Mouse (Mus musculus): ENCODE measurements around the gene Mrpl2.

The Mrpl2 gene

DNA sequence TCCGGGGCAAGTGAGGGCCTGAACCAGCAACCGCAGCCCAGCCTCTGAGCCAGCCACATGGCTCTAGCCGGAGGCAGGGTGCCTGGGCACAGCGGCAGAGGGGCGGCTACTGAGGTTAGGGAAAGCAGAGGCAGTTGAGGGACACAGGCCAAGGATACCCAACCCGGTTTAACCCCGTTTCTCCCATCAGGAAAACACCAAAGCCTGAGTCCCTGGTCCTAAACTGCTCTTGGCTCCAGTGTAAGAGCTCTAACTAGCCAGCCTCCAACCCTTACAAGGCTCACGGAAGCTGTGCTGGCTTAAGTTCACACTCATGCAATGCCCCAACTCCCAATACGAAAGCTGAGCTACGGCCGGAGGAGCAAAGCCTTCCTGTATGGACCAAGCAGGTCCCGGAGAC is 21.4 kb upstream of the Mrpl2 start:
- in situ Hi-C loops (cut with MboI, MseI) = no loop called here

DNA sequence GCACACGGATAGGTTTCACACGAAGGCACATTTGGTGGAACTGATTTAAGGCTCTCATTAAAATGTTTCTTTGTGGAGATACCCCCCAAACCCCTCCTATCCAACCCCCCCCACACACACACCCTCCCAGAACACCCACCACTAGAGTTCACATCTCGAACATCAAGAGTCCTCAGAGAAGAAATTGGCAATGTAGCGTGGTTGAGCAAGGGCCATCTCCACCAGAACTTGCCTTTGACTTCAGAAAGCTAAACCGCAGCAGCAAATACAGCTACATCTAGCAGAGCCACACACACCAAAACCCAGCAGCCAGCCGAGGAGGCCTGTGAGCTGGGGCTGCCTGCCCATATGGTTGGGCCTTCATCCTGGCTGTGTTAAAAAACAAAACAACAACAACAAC is 18.6 kb upstream of the Mrpl2 start:
- in situ Hi-C loops (cut with MboI, MseI) = no loop called here

DNA sequence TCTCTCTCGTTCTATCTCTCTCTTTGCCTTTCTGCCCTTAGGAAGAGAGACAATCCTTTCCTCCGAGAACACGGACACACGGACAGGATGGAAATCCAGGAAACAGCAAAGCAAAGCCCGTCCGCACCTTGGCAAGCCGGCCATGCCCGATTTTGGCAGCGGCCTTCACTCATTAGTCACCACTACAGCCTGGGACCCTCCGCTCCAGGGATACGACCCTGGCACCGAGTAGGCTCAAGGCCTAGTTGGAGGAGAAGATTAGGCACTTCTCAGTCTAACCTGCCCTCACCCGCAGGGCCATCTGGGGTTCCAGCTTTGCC is 17.6 kb upstream of the Mrpl2 start:
- in situ Hi-C loops (cut with MboI, MseI) = no loop called here

DNA sequence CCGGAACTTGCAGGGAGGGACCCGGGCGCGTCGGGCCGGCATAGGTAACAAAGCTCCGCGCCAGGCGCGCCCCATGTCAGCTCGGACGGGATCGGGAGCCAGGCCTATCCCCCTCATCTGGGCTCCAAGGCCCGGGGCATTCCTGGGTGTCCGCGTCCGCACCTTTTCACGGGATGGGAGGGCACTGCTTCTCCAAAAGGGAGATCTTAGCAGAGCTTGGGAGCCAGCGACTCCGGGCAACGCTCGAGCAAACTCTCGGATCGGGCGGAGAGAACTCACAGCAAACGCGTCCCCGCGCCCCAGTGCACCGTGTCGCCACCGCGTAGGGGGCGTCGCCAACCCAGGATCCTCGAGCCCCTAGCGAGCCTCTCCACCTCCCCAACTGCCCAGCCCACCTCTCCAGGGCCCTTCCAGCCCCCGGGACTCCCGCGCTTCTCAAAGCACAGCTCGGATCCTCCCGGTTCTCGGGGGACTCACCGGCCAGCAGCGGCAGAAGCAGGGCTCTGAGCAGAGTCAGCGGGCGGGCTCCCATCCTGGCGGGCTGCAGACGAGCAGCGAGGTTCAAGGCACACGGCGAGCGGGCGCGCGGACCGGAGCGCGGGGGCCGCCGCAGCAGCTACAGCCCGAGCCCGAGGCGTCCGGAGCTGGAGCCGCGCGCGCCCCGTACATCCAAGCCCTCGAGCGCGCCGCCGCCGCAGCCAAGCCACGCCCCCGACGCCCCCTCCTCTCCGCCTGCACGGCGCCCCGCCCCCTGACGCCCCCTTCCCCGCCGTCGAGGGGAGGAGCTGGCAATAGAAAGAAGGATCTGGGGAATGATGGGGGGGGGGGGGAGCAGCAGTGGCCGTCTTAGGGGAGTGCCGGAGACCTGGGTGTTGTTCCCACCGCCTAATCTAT is 17.0 kb upstream of the Mrpl2 start, which contains the start of gene Ptk7:
TSS of gene Ptk7 (minus strand) at position 714 of the 894 bp plus-strand sequence.
- in situ Hi-C loops (cut with MboI, MseI) = no loop called here

DNA sequence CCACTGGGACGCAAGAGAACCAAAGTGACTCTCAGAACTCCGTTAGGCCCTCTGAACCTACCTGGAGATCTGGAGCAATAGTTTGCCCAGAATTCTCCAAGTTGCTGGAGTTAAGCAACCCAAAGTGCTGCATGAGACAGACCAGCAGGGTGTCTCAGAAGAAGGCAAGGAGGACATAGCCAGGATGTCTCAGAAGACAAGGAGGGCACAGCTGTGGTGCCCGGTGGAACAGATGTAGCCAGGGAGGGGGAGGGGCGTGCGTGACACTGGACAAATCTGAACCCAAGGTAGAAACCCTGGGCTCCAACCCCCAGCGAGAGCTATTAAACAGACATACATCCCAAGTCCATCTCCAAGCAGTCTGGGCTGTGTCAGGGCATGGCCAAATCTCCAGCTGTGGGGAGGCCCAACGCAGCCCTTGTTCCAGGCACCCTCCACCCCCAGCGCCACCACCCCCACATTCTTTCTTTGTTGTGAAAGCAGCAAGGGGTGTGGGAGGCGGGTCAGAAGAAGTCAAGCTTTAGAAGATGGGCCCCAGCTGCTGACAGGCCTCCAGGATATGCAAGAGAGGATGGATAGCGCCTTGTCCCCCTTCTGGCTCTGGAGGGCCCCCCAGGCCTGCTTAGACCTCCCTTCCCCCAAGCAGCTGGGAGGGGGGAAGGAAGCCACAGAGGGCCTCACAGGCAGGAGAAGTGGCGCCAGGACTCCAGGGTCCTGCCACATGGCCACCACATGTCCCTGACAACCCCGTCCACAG is 16.2 kb upstream of the Mrpl2 start:
- in situ Hi-C loops (cut with MboI, MseI) = no loop called here

DNA sequence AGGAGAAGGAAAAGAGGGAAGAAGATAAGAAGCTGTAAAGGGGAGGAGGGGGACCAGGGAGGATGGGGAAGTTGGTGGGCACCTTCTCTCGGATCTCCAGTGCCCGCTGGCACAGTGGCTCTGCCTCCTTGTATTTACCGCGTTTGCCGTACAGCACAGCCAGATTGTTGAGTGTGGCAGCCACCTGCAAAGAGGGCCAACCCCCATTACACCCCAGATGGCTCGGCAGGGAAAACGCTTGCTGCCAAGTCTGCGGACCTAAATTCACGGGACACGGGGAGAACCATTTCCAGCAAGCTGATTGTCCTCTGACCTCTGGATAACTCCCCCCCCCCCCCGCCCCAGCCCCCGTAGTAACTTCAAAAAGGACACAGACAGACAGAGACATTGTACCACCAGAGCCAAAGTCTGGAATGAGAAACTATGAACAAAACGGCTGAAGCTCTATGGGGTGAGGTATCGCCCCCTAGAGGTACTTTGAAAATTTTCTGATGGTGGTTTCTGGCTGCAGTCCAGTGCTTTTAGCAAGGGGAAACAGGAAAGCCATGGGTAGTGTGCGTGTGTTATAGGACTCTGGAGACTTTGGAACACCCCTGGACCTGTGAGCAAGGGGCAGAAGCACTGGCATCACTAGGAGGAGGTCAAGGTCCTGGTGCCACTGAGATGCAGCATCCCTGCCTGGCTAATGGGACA is 9.1 kb upstream of the Mrpl2 start:
- in situ Hi-C loops (cut with MboI, MseI) = no loop called here

DNA sequence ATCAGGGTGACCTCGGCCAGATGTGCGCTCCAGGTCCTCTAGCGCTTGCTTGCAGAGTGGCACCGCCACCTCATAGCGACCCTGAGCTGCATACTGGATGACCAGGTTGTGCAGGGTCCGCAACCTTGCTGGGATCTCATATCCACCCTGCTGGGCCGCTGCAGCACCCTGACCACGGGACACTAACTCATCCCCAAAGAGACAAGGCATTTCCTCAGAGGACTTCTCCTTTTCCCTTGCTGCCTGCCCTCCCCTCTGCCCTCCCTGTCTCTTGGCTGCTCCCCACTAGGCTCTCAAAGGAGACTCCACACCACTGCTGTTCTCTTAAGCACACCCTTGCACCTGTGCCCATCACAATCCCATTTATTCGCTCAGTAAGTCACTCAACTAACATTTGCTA is 6.1 kb upstream of the Mrpl2 start:
- in situ Hi-C loops (cut with MboI, MseI) = no loop called here

DNA sequence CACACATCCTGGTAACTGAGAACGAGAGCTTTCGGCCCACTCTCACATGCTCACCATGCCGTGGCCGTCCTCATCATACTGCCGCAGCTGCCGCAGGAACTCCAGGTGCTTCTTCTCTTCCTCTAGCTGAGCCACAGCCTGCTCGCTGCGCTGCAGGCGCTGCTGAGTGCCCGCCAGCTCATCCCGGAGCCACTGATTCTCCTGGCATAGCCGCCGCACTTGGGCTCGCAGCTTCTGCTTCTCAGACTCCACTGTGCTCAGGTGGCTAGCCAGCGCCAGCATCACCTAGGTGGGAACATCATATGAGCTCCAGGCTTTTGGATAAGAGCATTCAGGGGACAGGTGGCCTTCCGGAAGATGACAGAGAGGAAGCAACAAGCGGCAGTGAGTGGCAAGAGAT is 4.0 kb upstream of the Mrpl2 start:
- in situ Hi-C loops (cut with MboI, MseI) = no loop called here

DNA sequence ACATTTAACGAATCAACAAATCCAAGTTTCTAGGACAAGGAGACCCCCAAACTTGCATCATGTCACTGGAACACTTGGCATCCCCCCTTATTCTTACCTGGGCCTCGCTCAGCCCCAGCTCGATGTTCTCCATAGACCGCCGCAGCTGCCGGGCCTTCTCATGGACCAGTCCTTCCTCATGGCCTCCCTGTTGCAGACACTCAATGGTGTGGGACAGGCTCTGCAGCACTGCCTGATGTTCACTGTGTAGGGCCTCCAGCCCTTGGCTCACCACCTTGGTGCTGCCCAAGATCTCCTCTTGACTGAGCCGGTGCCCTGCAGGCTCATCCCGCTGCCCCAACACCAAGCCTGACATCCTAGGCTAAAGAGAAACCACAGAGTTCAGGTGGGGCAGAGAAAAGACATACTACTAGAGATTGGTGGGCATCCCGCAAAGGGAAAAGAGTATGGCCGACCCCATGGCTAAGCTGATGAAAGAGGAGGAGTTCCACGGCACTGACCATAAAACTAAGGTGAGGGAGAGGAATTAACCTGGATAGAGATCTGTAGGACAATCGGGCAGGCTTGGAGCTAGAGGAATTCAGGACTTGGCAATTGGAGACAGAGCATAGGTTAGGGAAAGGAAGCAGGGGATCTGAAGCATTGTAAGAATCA is 1.8 kb upstream of the Mrpl2 start:
- in situ Hi-C loops (cut with MboI, MseI) = no loop called here

DNA sequence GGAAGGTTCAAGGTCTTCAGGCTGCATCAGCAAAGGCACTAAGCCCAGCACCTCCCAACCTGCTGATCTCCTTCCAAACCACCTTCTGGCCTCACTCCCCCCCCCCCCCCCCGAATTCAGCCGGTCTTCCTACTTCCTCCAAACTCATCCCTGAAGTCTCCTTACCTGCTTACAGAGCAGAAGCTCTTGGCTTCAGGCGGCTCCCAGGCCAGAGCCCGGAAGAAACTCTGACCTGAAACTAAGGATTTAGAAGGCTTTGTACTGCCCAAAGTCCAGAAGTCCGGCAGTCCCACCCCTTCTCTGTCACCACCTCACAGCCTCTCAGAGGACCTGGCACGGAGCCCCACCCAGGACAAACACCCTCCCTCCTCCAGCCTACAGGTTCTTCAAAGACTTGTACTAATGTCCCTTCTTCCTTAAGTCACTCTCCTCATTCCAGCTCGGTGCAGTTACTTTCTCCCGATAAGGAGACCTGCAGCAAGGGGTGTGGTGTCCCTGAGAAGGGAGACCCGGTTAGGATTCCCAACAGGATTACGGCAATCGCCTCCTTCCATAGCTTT is 1.0 kb upstream of the Mrpl2 start:
- in situ Hi-C loops (cut with MboI, MseI) = loop anchor here (5.0 kb wide), 1 partner anchor 93 kb away; no protein-coding TSS in a partner anchor

DNA sequence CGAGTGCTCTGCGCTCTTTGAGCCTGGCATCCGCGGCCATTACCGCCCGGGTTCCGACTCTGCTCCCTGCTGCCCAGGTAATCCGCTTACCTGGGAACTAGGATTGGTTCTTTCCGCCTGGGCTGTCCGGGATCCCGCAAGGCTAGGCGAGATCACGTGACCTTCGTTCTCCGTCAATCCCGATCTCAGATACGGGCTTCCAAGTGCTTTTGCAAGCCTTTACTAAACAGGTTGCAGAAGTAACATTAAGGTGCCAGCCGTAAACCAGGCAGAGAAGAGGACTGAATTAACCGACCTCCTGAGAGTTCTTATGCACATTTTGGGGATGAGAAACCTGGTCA is 263 bp downstream of the Mrpl2 start:
- in situ Hi-C loops (cut with MboI, MseI) = loop anchor here (5.0 kb wide), 1 partner anchor 94 kb away; no protein-coding TSS in a partner anchor

DNA sequence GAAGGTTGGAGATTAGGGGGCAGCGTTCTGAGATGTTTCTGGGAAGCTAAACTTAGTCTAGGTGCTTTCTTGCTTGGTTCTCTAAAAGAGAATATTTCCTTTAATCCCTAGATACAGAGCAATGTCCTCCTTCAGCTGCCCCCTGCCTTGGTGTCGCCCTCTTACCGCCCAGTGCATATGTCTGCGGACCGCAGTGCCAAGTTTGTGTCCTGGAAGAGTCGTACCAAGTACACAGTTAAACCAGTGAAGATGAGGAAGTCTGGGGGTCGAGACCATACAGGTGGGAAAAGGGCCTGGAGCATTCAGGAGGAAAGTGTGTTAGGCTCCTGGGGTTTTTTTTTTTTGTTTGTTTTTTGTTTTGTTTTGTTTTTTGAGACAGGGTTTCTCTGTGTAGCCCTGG is 1.2 kb downstream of the Mrpl2 start:
- in situ Hi-C loops (cut with MboI, MseI) = loop anchor here (5.0 kb wide), 1 partner anchor 95 kb away; no protein-coding TSS in a partner anchor

DNA sequence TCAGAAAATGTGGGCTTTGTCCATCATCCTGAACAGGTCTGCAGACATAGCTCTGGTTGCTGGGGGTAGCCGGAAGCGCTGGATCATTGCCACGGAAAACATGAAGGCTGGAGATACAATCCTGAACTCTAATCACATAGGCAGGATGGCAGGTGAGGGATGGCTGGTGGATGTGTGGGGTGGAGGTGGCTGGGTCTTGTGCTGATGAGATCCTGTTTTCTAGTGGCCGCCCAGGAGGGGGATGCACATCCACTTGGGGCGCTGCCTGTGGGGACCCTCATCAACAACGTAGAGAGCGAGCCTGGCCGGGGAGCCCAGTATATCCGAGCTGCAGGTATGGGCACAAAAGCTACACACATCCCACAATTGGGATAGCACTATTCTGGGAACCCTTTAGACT is 2.4 kb downstream of the Mrpl2 start:
- in situ Hi-C loops (cut with MboI, MseI) = loop anchor here (5.0 kb wide), 1 partner anchor 96 kb away; no protein-coding TSS in a partner anchor

DNA sequence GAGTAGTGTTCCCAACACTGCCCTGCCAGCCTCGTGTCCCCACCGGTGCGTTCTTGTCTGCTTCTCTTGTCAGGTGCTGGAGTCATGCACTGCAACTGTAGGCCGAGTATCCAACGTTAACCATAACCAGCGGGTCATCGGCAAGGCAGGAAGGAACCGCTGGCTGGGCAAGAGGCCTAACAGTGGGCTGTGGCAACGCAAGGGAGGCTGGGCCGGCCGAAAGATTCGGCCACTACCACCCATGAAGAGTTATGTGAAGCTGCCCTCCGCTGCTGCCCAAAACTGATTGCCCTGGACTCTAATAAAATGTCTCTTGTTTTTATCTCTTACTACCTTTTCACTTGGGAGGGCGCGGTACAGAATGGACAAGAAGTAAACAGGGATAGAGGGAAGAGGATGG is 3.8 kb downstream of the Mrpl2 start:
- in situ Hi-C loops (cut with MboI, MseI) = loop anchor here (5.0 kb wide), 1 partner anchor 98 kb away; no protein-coding TSS in a partner anchor

DNA sequence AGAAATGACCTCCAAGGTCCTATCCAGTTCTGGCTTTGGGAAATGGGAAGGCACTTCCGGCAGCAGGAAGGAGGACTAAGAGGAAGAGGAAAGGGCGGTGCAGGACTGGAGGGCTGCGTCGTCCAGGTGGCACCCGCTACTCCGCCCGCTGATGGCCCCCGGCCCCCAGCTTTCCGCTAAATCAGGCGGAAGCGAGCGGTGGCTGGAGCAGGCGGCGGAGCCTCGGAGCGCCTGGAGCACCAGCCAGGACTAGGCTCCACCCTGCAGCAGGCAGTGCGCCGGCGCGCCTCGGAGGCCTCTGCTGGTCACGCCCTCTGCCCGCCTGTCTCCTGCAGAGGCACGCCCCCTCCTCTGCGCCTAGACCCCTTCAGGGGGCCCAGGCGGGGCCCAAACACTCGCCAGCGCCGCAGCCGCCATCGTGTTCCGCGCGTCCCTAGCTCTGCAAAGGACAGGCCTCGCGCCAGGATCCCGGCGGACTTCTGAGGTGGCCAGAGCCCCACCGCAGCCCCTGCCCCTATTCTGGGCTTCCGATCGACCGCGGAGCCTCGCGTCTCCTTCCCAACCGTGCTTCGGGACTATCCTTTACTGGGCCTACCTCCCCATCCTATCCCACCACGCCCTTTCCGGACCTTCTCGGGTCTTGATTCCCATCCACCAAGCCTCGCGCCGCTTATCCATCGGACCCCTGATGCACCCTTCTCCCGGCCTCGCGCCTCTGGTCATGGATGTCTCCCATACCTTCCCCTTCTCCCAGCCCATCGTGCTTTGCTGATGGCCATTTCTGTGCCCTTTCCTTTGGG is 4.4 kb downstream of the Mrpl2 start, which contains the start of gene Cul7:
TSS of gene Cul7 (plus strand) at position 106 of the 800 bp plus-strand sequence.
- in situ Hi-C loops (cut with MboI, MseI) = no loop called here

DNA sequence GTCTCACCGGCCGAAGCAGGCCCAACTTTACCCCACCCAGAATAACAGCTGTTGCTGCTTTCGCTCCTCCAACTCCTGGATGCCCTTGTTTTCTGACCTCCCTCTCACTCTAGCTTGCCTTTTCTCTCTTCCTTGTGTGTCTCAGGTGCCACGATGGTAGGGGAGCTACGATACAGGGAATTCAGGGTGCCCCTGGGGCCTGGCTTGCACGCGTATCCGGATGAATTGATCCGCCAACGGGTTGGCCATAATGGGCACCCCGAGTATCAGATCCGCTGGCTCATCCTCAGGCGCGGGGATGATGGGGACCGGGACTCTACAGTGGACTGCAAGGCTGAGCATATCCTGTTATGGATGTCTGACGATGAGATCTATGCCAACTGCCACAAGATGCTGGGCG is 5.3 kb downstream of the Mrpl2 start:
- in situ Hi-C loops (cut with MboI, MseI) = no loop called here

DNA sequence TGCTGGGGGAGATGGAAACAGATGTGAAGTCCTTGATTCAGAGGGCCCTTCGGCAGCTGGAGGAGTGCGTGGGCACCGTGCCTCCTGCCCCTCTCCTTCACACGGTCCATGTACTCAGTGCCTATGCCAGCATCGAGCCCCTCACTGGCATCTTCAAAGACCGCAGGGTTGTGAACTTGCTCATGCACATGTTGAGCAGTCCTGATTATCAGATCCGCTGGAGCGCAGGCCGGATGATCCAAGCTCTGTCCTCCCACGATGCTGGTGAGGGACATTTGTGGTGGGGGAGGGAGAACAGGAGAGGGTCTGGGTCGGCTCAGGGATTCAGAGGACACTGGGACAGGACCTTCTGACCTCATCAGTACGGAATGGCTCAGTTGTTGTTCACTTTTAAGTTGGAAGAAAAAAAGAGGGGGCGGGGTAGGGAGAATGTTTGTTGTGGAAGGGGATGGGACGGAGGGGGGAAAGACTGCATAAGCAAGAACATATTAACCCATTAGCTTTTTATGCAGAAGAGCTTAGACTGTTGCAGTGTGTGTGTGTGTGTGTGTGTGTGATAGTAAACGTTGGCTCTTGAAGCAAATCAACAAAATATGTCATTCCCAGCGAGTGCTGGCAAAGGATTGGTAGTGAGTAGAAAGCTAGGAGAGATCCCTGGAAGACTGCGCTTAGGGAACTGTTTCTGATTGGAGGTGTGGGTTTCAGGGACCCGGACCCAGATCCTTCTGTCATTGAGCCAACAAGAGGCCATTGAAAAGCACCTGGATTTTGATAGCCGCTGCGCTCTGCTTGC is 5.9 kb downstream of the Mrpl2 start:
- in situ Hi-C loops (cut with MboI, MseI) = no loop called here

DNA sequence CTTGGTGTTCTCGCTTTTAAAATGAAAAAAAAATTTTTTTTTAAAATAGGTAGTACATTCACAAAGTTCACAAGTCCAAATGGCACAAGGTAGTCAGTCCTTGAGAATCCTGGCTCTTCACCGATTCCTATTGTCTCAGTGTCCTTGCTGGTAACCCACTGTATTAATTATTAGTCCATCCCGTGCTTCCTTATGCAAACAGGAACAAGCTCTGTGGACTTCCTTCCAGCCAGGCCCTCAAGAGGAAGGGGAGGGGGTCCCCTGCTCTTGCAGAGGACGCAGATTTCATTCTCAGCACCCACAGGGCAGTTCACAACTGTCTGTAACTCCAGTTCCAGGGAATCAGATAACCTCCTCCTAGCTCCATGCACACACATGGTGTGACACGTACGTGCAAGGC is 10.0 kb downstream of the Mrpl2 start:
- in situ Hi-C loops (cut with MboI, MseI) = no loop called here

DNA sequence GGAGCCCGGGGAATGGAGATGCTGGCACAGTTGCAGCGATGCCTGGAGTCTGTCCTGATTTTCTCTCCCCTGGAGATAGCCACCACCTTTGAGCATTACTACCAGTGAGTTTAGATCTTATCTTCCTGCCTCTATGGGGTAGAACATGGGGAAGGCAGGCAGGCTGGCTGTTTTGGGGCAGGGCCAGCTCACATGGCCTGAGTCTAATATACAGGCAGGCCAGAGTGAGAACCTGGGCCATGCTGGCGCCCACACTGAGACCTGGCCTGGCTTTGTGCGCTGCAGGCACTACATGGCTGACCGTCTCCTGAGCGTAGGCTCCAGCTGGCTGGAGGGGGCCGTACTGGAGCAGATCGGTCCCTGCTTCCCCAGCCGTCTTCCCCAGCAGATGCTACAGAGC is 15.3 kb downstream of the Mrpl2 start:
- in situ Hi-C loops (cut with MboI, MseI) = no loop called here

DNA sequence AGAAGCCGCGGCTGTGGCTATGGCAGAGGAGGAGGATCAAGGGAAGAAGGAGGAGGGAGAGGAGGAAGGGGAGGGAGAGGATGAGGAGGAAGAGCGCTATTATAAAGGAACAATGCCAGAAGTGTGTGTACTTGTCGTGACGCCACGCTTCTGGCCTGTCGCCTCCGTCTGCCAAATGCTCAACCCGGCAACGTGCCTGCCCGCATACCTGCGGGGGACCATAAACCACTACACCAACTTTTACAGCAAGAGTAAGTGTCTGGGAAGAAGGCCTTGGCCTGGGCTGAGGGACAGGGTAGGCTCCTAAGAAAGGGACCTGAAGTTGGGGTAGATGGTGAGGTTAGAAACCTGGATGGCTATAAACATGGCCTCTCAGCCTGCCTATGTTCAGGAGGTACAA is 16.0 kb downstream of the Mrpl2 start:
- in situ Hi-C loops (cut with MboI, MseI) = no loop called here
